Mouse (Mus musculus) kidney, postnatal 10 days (tissue): ENCODE measurements around the gene Bcl2.
"Not testable (repeated sequence)": the region's sequence is repeated elsewhere in the genome, so short reads cannot be mapped to it uniquely, and the experiment has no call there.

Experiments used
- DNase-seq: peaks from one replicate; pipeline ENCODE4 v3.0.0; 2021; ENCODE audit warnings: mixed read lengths

Bcl2 gene

GRCm38 (mm10) chr1:106549025-106549424 lies 165.0 kb downstream of the Bcl2 start:
- no peak for DNase-seq

GRCm38 (mm10) chr1:106544817-106545612 lies 169.1 kb downstream of the Bcl2 start:
- peak; percentile 83 for DNase-seq

GRCm38 (mm10) chr1:106542731-106543130 lies 171.3 kb downstream of the Bcl2 start:
- peak; percentile 77 for DNase-seq

GRCm38 (mm10) chr1:106541851-106542250 lies 172.2 kb downstream of the Bcl2 start:
- no peak for DNase-seq

GRCm38 (mm10) chr1:106540130-106540529 lies 173.9 kb downstream of the Bcl2 start:
- no peak for DNase-seq

GRCm38 (mm10) chr1:106539029-106539428 lies 175.0 kb downstream of the Bcl2 start:
- DNase-seq: no peak

- DNase-seq: not testable (repeated sequence)
Observed at GRCm38 (mm10) chr1:106534835-106535234, 179.2 kb downstream of the Bcl2 start.

GRCm38 (mm10) chr1:106529570-106529969 lies 184.5 kb downstream of the Bcl2 start:
- no peak for DNase-seq

GRCm38 (mm10) chr1:106527537-106527936 lies 186.5 kb downstream of the Bcl2 start:
- DNase-seq: no peak

- DNase-seq: peak; percentile 68
Observed at GRCm38 (mm10) chr1:106526751-106527150, 187.3 kb downstream of the Bcl2 start.

GRCm38 (mm10) chr1:106526112-106526511 lies 188.0 kb downstream of the Bcl2 start:
- DNase-seq: no peak

- DNase-seq: no peak
Observed at GRCm38 (mm10) chr1:106523741-106524140, 190.3 kb downstream of the Bcl2 start.

GRCm38 (mm10) chr1:106523009-106523408 lies 191.1 kb downstream of the Bcl2 start:
- DNase-seq: no peak

GRCm38 (mm10) chr1:106517591-106518177 lies 196.4 kb downstream of the Bcl2 start:
- DNase-seq: no peak

GRCm38 (mm10) chr1:106517099-106517498 lies 197.0 kb downstream of the Bcl2 start:
- DNase-seq: no peak

GRCm38 (mm10) chr1:106515611-106516010 lies 198.5 kb downstream of the Bcl2 start:
- no peak for DNase-seq

- DNase-seq: no peak
Observed at GRCm38 (mm10) chr1:106513890-106514643, 200.0 kb downstream of the Bcl2 start.

GRCm38 (mm10) chr1:106513481-106513880 lies 200.6 kb downstream of the Bcl2 start:
- DNase-seq: no peak

- peak; percentile 89 for DNase-seq
Observed at GRCm38 (mm10) chr1:106511593-106511992, 202.5 kb downstream of the Bcl2 start.

- no peak for DNase-seq
Observed at GRCm38 (mm10) chr1:106507556-106507955, 206.5 kb downstream of the Bcl2 start.

- DNase-seq: no peak
Observed at GRCm38 (mm10) chr1:106503910-106504309, 210.2 kb downstream of the Bcl2 start.

GRCm38 (mm10) chr1:106503407-106503806 lies 210.7 kb downstream of the Bcl2 start:
- DNase-seq: no peak

GRCm38 (mm10) chr1:106497999-106498398 lies 216.1 kb downstream of the Bcl2 start:
- DNase-seq: no peak
